Mouse (Mus musculus) MEL (cell line): ENCODE measurements around the gene Fgfr2. TPM values are rescaled to one million over a fixed set of nuclear protein-coding genes. Genes with fewer than 3 reads are reported as not detected.

Source experiments
- DNase-seq: peaks from one replicate; pipeline ENCODE4 v3.0.0; 2011; ENCODE audit warnings: low read depth, low spot score
- H3K27ac ChIP-seq: 2 replicates; pipeline ENCODE4 v1.5.1; 2012; ENCODE audit warnings: low read depth, mild to moderate bottlenecking, control low read depth, low read length, moderate library complexity; ENCODE audit not compliant: control insufficient read depth
- H3K27me3 ChIP-seq, 2 experiments: fragments of 150-350 bp in 1 of 2; sonication (generic) in 1 of 2; 2 replicates each; pipeline ENCODE4 v1.6.1; 2012; ENCODE audit warnings: low read length in 2 of 2, mild to moderate bottlenecking in 2 of 2, improper control_type of control experiment in 1 of 2, moderate library complexity in 1 of 2; ENCODE audit not compliant: insufficient read depth in 2 of 2, control insufficient read depth in 1 of 2
- H3K36me3 ChIP-seq, 2 experiments: 2 replicates each; pipeline ENCODE4 v1.6.1; 2012 to 2014; ENCODE audit warnings: low read length in 2 of 2, improper control_type of control experiment in 1 of 2, inconsistent platforms in 1 of 2, mild to moderate bottlenecking in 1 of 2; ENCODE audit not compliant: insufficient read depth in 2 of 2, control insufficient read depth in 1 of 2
- H3K4me1 ChIP-seq, 2 experiments: fragments of 150-350 bp in 1 of 2; sonication (generic) in 1 of 2; 2 replicates each; pipeline ENCODE4 v1.6.1; 2012; ENCODE audit warnings: low read length in 2 of 2, improper control_type of control experiment in 1 of 2, mild to moderate bottlenecking in 1 of 2; ENCODE audit not compliant: insufficient read depth in 2 of 2, control insufficient read depth in 1 of 2
- H3K4me3 ChIP-seq, 2 experiments: fragments of 150-350 bp in 1 of 2; sonication (generic) in 1 of 2; 2 replicates each; pipeline ENCODE4 v1.5.1; 2012; ENCODE audit warnings: low read depth in 2 of 2, low read length in 2 of 2, mild to moderate bottlenecking in 2 of 2, moderate library complexity in 2 of 2, control low read depth in 1 of 2, improper control_type of control experiment in 1 of 2; ENCODE audit not compliant: control insufficient read depth in 1 of 2, insufficient read depth in 1 of 2
- H3K79me2 ChIP-seq: 2 replicates; pipeline ENCODE4 v1.6.1; 2012; ENCODE audit warnings: mild to moderate bottlenecking, low read length, moderate library complexity; ENCODE audit not compliant: control insufficient read depth, poor library complexity, insufficient read depth
- H3K9ac ChIP-seq: 2 replicates; pipeline ENCODE4 v1.6.1; 2012; ENCODE audit warnings: low read depth, mild to moderate bottlenecking, control low read depth, low read length, moderate library complexity; ENCODE audit not compliant: control insufficient read depth, poor library complexity, severe bottlenecking
- H3K9me3 ChIP-seq: fragments of 150-350 bp; sonication (generic); replicated peaks from 2 replicates; pipeline ENCODE4 v1.6.1; 2012; ENCODE audit warnings: mild to moderate bottlenecking, low read length, improper control_type of control experiment, moderate library complexity; ENCODE audit not compliant: insufficient read depth
- BHLHE40 ChIP-seq: IDR thresholded peaks from 2 replicates; pipeline ENCODE4 v1.6.1; 2012; ENCODE audit warnings: low read depth, mild to moderate bottlenecking, inconsistent platforms, low read length, improper control_type of control experiment, borderline replicate concordance
- CHD1 ChIP-seq: IDR thresholded peaks from 2 replicates; pipeline ENCODE4 v1.6.1; 2012; ENCODE audit warnings: low read depth, mild to moderate bottlenecking, inconsistent platforms, low read length, improper control_type of control experiment
- CTCF ChIP-seq, 3 experiments: IDR thresholded peaks in 2 of 3; conservative IDR thresholded peaks in 1 of 3; 2 replicates each; pipeline ENCODE4 v1.5.1; 2011 to 2012; ENCODE audit warnings: low read length in 3 of 3, low read depth in 2 of 3, mild to moderate bottlenecking in 2 of 3, improper control_type of control experiment in 1 of 3, inconsistent platforms in 1 of 3, mixed read lengths in 1 of 3, moderate library complexity in 1 of 3; ENCODE audit not compliant: control insufficient read depth in 1 of 3, insufficient read depth in 1 of 3, poor library complexity in 1 of 3, severe bottlenecking in 1 of 3
- ETS1 ChIP-seq: IDR thresholded peaks from 2 replicates; pipeline ENCODE4 v1.6.1; 2012; ENCODE audit warnings: low read depth, mild to moderate bottlenecking, inconsistent platforms, low read length, improper control_type of control experiment, moderate library complexity
- GABPA ChIP-seq: IDR thresholded peaks from 2 replicates; pipeline ENCODE4 v1.6.1; 2012; ENCODE audit warnings: low read depth, mild to moderate bottlenecking, inconsistent platforms, low read length, improper control_type of control experiment, moderate library complexity
- GATA1 ChIP-seq: IDR thresholded peaks from 2 replicates; pipeline ENCODE4 v1.6.1; 2011; ENCODE audit warnings: low read depth, low read length, improper control_type of control experiment
- HCFC1 ChIP-seq: IDR thresholded peaks from 2 replicates; pipeline ENCODE4 v1.6.1; 2012; ENCODE audit warnings: low read depth, mild to moderate bottlenecking, inconsistent platforms, low read length, improper control_type of control experiment, moderate library complexity
- JUND ChIP-seq: IDR thresholded peaks from 2 replicates; pipeline ENCODE4 v1.6.1; 2011; ENCODE audit warnings: low read depth, mild to moderate bottlenecking, improper control_type of control experiment, low read length
- MEF2A ChIP-seq: IDR thresholded peaks from 2 replicates; pipeline ENCODE4 v1.6.1; 2014; ENCODE audit warnings: low read depth, mild to moderate bottlenecking, inconsistent platforms, low read length, improper control_type of control experiment; ENCODE audit not compliant: poor library complexity, insufficient replicate concordance, severe bottlenecking; ENCODE audit errors: extremely low read depth
- MYB ChIP-seq: IDR thresholded peaks from 2 replicates; pipeline ENCODE4 v1.6.1; 2011; ENCODE audit warnings: mild to moderate bottlenecking, low read depth, low read length, improper control_type of control experiment
- MYC ChIP-seq: IDR thresholded peaks from 2 replicates; pipeline ENCODE4 v1.6.1; 2011; ENCODE audit warnings: low read depth, mild to moderate bottlenecking, low read length, improper control_type of control experiment, moderate library complexity
- NELFE ChIP-seq: IDR thresholded peaks from 2 replicates; pipeline ENCODE4 v1.6.1; 2011; ENCODE audit warnings: low read depth, low read length, improper control_type of control experiment
- NRF1 ChIP-seq: IDR thresholded peaks from 2 replicates; pipeline ENCODE4 v1.6.1; 2014; ENCODE audit warnings: low read depth, mild to moderate bottlenecking, inconsistent platforms, low read length, improper control_type of control experiment, moderate library complexity; ENCODE audit not compliant: poor library complexity, insufficient read depth, severe bottlenecking
- POLR2A ChIP-seq, 2 experiments: IDR thresholded peaks; 2 replicates each; pipeline ENCODE4 v1.6.1; 2011 to 2012; ENCODE audit warnings: low read length in 2 of 2, mild to moderate bottlenecking in 2 of 2, control low read depth in 1 of 2, improper control_type of control experiment in 1 of 2, low read depth in 1 of 2, moderate library complexity in 1 of 2; ENCODE audit not compliant: control insufficient read depth in 1 of 2, insufficient read depth in 1 of 2, poor library complexity in 1 of 2
- RAD21 ChIP-seq: IDR thresholded peaks from 2 replicates; pipeline ENCODE4 v1.6.1; 2011; ENCODE audit warnings: mild to moderate bottlenecking, low read depth, low read length, improper control_type of control experiment
- USF1 ChIP-seq: IDR thresholded peaks from 2 replicates; pipeline ENCODE4 v1.6.1; 2014; ENCODE audit warnings: low read depth, mild to moderate bottlenecking, inconsistent platforms, low read length, improper control_type of control experiment, moderate library complexity
- USF2 ChIP-seq, 2 experiments: IDR thresholded peaks; 2 replicates each; pipeline ENCODE4 v1.6.1; 2011 to 2012; ENCODE audit warnings: improper control_type of control experiment in 2 of 2, low read length in 2 of 2, borderline replicate concordance in 1 of 2, inconsistent platforms in 1 of 2, low read depth in 1 of 2, mild to moderate bottlenecking in 1 of 2; ENCODE audit not compliant: insufficient read depth in 1 of 2
- ZKSCAN1 ChIP-seq: IDR thresholded peaks from 2 replicates; pipeline ENCODE4 v1.6.1; 2012; ENCODE audit warnings: low read depth, mild to moderate bottlenecking, inconsistent platforms, low read length, improper control_type of control experiment, moderate library complexity
- ZMIZ1 ChIP-seq: IDR thresholded peaks from 2 replicates; pipeline ENCODE4 v1.6.1; 2012; ENCODE audit warnings: low read depth, mild to moderate bottlenecking, inconsistent platforms, low read length, improper control_type of control experiment, moderate library complexity
- polyA plus RNA-seq, 2 experiments: library from polyadenylated mRNA; stranded (reverse) in 1 of 2; unstranded in 1 of 2; fragments of >175 nt in 1 of 2; fragments of >200 nt in 1 of 2; gene quantifications; 2 replicates each; pipeline versions ENCODE4 v1.2.1 to v1.2.4; 2012; ENCODE audit warnings: low replicate concordance in 2 of 2, low read depth in 1 of 2; ENCODE audit not compliant: insufficient read length in 2 of 2, insufficient read depth in 1 of 2, missing spikeins in 1 of 2
- total RNA-seq: library from RNA; depleted of rRNA; stranded (reverse); fragments of 300-350 nt; gene quantifications from 2 replicates; pipeline ENCODE4 v1.2.3, GENCODE M21; 2012

Gene Fgfr2
- total and polyA plus RNA-seq, 3 experiments = not detected

- H3K9me3 ChIP-seq = no peaks in the 10 kb centered on the region
- TF ChIP-seq CTCF (IDR thresholded peaks at IDR 0.05 in 2 of 3, conservative IDR thresholded peaks at IDR 0.05 in 1 of 3; ENCODE audit: control insufficient read depth in 1 of 3, insufficient read depth in 1 of 3, low read depth in 2 of 3, low read length in 3 of 3, poor library complexity in 1 of 3, severe bottlenecking in 1 of 3) = no peak
- no peak for TF ChIP-seq MYC
- no peak for TF ChIP-seq CHD1
- TF ChIP-seq USF1 = no peak
- TF ChIP-seq JUND = no peak
- TF ChIP-seq NRF1 = no peak
- no peak for TF ChIP-seq GABPA
- no peak for TF ChIP-seq RAD21
- TF ChIP-seq ZKSCAN1 = no peak
- TF ChIP-seq ETS1 = no peak
- TF ChIP-seq BHLHE40 = no peak
- TF ChIP-seq MYB = no peak
- TF ChIP-seq ZMIZ1 = no peak
- no peak for TF ChIP-seq POLR2A (IDR thresholded peaks at IDR 0.05; ENCODE audit: control insufficient read depth in 1 of 2, insufficient read depth in 1 of 2, low read depth in 1 of 2, low read length in 2 of 2, poor library complexity in 1 of 2)
- TF ChIP-seq NELFE = no peak
- no peak for TF ChIP-seq HCFC1
- no peak for TF ChIP-seq MEF2A
- TF ChIP-seq, all 39 proteins: peak for 0
- H3K4me3 ChIP-seq = no peak overlapping the region
- no peak overlapping the region for H3K9ac ChIP-seq
- H3K79me2 ChIP-seq = no peaks in the 10 kb centered on the region
- H3K4me1 ChIP-seq = no peaks in the 10 kb centered on the region
- H3K36me3 ChIP-seq = no peaks in the 10 kb centered on the region
- no peak for DNase-seq
- H3K27ac ChIP-seq = no peak overlapping the region
- no peaks in the 10 kb centered on the region for H3K27me3 ChIP-seq
Observed at GRCm38 (mm10) chr7:130153363-130153969, 2969.7 kb downstream of the Fgfr2 start.

GRCm38 (mm10) chr7:130148906-130149305 lies 2974.2 kb downstream of the Fgfr2 start:
- no peaks in the 10 kb centered on the region for H3K9me3 ChIP-seq
- H3K79me2 ChIP-seq = no peaks in the 10 kb centered on the region
- no peak overlapping the region for H3K9ac ChIP-seq
- TF ChIP-seq GATA1 (no peak), USF2 (IDR thresholded peaks at IDR 0.05; ENCODE audit: borderline replicate concordance in 1 of 2, insufficient read depth in 1 of 2, low read depth in 1 of 2, low read length in 2 of 2) (no peak), HCFC1 (no peak)
- H3K4me1 ChIP-seq = no peaks in the 10 kb centered on the region
- no peaks in the 10 kb centered on the region for H3K27me3 ChIP-seq
- DNase-seq = no peak
- no peak overlapping the region for H3K4me3 ChIP-seq
- no peaks in the 10 kb centered on the region for H3K36me3 ChIP-seq
- H3K27ac ChIP-seq = no peak overlapping the region
